Mouse (Mus musculus): ENCODE measurements around the gene Ntrk2. TPM values are rescaled to one million over a fixed set of nuclear protein-coding genes. Genes with fewer than 3 reads are reported as not detected.

The Ntrk2 gene
- total RNA-seq, 2 experiments from 2014 or later: 335 to 354 TPM

DNA sequence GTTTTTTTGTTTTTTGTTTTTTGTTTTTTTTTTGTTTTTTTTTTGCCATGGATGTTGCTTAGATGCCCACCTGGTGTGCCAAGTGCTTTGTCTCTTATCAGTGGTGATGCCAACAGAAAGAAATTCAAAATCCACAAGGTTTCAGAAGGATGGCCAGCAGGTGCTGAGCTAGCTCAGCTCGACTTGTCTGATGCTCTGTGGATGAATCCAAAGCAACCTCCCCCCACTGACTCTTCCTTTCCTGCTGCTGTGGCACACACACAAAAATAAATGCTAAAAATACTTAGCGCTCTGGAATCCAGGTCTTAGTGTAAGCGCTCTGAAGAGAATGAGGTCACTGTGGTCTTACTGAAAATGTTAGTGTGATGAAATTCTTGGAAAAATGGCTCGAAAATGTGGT is 28.4 kb downstream of the Ntrk2 start:
- no peak for DNase-seq (ENCODE audit: low spot score in 2 of 2)
- intact Hi-C loops (cut with DNase I): no loop called here

DNA sequence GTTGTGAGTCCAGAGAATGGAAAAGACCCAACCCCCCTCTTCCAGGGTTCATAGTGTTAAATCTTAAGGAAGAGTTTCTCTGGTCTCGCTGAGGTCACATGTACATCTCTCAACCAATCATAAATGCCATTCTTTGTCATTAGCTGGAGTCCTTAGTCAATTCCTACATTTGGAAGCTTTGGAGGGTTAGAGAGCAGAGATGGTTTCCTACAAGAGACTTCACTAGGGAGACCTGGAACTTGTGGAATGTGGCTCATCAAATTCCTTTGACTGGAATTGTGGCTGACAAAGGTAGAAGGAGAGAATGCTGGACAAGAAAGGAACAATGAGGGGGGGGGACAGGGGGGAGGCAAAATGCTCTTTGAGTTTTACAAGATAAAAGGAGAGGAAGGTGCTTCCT is 30.5 kb downstream of the Ntrk2 start:
- DNase-seq (ENCODE audit: low spot score in 2 of 2): no peak
- intact Hi-C loops (cut with DNase I): no loop called here

DNA sequence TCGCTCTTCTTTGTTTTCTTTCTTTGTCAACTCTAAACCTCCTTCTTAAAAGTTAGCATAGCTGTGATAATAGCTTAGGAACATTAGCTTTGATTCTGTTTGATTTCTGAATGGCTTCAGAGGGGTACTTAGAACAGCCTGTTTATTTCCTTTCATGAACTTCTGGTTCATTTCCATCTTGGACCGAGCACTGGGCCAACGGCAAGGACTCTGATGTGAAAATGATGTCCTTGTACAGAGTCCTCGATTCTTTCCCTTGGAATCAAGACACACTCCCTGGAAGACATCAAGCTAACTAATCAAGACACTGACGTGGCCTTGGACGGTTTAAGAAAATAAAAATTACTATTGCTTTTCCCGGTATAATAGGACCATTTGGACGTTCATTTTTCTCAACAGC is 31.7 kb downstream of the Ntrk2 start:
- intact Hi-C loops (cut with DNase I): no loop called here
- DNase-seq (ENCODE audit: low spot score in 2 of 2): no peak

DNA sequence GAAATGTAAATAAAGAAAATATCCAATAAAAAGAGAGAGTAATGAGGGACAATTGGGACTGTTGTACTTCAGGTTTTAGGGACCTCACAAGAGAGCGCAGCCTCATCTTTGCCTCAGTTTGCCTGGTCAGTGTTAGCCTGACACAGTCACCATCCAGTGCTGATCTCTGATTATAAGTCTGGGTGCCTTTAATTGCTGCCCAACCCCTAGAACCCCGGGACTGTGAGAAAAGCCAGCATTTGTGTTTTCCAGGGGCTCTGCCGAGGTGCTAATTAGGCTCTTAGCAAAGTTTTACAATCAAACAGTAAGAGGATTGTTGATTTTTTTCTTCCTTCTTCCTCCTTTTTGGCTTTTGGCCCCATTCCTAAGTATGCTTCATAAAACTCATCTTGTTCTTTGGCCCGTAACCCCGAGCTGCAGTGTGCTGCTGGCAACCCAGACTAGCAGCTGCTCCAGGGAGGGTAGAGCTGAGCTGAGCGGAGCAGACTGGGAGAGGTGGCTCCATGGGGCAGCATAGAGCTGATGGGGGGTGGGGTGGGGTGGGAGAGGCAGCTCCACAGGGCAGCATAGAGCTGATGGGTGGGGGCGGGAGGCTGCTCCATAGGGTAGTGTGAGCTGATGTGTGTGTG is 34.5 kb downstream of the Ntrk2 start:
- DNase-seq (ENCODE audit: low spot score in 2 of 2): peak in 1 of 2 experiments; percentile 38
- intact Hi-C loops (cut with DNase I): no loop called here

DNA sequence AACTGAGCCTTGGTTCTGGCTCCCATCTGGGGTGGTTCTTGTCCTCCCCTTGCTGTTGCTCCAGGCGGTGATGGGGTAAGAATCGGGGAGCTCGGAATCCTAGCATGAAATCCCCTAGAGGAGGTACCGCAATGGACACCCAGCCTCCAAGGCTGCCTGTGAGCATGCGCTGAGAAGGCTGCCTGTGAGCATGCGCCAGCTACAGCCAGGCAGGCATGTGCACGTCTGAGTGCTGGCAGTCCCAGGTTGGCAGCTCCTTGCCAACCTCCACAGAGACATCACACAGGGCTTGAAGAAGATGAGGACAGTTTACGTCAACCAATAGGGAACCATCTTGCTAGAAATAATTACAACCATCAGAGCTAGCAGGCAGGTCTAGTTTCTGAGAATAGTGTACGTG is 37.5 kb downstream of the Ntrk2 start:
- peak in 1 of 2 experiments; percentile 62 for DNase-seq (ENCODE audit: low spot score in 2 of 2)
- intact Hi-C loops (cut with DNase I): no loop called here

DNA sequence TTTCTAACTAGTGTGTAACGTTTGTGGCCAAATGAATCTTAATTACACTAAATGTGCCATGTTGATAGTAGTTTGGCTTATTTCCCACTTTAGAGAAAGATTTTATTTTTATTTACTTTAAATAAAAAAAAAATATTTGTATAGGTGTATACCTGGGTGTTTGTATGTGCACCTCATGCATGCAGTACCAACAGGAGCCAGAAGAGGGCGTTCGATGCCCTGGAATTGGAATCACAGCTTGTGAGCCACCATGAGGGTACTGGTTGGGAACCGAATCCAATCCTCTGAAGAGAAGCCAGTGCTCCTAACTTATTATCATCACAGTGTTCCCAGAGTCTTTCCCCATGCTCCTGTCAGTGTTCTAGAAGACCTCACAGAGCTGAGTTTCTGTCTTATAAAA is 42.2 kb downstream of the Ntrk2 start:
- no peak for DNase-seq (ENCODE audit: low spot score in 2 of 2)
- intact Hi-C loops (cut with DNase I): no loop called here

DNA sequence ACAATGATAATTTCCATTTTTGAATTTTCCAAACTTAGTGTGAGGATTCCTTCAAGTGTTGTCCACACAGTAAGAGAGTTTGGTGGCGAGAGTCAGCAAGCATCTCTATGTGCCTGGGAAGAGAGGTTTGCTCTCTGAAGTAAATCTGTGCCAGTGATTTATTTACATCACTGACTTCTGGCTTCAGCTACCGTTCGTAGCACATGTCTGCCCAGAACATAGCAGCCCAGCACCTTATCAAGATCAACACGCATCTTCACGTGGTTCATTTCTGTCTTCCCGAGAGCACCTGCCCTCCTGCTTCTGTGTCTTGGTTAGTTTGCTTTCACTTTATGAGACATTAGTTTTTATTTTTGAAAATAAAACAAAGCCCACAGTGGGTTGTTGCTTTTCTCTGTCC is 47.3 kb downstream of the Ntrk2 start:
- intact Hi-C loops (cut with DNase I): no loop called here
- DNase-seq (ENCODE audit: low spot score in 2 of 2): no peak

DNA sequence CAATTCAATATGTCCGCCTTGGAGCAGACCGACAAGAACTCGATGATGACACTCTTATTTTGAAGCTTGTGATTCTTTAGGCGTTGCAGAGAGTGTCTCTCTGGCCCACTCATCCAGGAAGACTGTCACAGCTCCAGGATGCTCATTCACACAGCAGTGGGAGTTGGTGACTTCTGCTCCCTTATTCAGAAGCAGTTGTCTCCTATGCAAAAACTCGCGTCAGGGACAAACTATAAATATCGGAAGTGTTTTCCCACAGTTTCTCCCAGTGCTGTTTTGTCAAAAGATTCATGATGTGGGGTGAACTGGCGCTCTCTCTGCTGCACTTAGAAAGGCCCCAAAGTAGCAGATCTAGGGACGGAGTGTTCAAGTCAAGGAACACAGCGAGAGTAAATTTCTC is 59.9 kb downstream of the Ntrk2 start:
- peak; percentile 64 to 81 for DNase-seq (ENCODE audit: low spot score in 2 of 2)
- intact Hi-C loops (cut with DNase I): no loop called here

DNA sequence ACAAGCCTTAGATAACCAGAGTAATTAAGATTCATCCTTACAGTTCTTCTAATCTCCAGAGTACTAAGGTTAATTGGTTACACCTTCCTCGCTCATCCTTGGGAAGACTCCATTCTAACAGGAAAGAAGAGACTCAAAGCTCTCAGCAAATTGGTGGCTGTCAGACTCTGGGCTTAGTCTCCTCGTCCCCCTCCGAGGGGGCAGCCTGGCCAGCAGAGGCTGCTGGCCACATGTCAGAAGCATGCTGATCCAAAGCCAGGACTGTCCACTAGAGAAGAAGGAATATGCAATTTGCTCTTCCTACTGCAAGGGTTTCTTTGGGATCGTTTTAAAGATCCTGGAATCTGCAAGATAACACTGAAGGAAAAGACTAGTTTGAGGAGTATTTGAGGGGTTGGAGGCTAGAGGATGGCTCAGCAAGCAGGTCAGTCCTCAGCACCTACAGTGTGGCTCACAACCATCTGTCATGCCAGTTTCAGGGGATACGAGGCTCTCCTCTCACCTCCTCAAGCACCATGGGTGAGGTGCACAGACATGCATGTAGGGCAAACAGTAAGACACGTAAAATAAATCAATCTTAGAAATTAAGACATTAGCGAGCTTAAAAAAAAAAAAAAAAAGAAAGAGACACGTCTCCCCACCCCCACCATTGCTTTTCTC is 60.5 kb downstream of the Ntrk2 start:
- intact Hi-C loops (cut with DNase I): no loop called here
- DNase-seq (ENCODE audit: low spot score in 2 of 2): no peak

DNA sequence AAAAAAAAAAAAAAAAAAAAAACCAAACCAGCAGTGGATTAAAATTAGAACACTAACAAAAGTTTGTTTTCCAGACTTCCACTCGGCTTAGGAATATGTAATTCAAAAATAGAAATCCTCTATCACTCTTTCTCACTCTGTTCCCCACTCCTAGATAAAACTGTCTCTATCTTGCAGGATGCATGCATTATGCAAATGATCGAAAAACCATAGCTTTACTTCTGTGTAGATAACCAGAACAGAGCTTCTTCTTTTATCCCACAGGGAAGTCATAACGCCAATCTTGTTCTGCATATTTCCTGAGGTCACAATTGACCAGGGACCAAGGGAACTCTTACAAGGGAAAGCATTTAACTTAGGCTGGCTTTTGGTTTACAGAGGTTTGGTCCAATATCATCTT is 76.1 kb downstream of the Ntrk2 start:
- intact Hi-C loops (cut with DNase I): no loop called here
- DNase-seq (ENCODE audit: low spot score in 2 of 2): no peak

DNA sequence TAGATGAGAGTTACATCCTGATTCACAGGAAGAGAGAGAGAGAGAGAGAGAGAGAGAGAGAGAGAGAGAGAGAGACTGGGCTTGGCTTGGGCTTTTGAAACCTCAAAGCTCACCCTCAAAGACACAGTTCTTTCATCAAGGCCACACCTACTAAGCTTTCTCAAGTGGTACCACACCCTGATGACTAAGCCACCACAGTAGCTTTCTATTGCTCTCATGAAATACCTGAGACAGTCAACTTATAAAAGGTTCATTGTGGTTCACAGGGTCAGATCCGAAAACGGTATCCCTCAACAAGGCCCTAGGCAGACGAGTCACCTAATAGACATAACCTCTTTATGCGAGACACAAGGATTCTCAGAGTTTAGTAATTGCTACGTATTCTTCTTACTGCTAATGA is 76.5 kb downstream of the Ntrk2 start:
- intact Hi-C loops (cut with DNase I): no loop called here
- no peak for DNase-seq (ENCODE audit: low spot score in 2 of 2)

DNA sequence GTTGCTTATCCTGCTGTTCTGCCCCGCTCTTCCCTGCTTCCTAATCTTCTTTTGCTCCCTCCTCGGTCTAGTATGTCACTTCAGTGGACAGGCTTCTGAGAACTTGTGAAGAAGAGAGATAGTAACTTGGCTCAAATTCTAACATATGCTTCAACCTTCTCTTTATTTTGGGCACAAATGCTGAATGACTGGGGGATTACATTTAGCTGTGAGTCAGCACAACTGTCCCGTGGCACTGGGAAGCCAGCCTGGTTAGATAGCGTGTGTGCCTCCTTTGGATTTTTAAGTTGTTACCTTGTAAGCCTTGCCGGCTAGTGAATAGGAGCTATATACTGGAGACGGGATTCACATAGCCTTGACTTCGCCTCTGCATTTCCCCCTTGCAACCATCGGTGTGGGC is 79.7 kb downstream of the Ntrk2 start:
- peak in 1 of 2 experiments; percentile 33 for DNase-seq (ENCODE audit: low spot score in 2 of 2)
- intact Hi-C loops (cut with DNase I): no loop called here

DNA sequence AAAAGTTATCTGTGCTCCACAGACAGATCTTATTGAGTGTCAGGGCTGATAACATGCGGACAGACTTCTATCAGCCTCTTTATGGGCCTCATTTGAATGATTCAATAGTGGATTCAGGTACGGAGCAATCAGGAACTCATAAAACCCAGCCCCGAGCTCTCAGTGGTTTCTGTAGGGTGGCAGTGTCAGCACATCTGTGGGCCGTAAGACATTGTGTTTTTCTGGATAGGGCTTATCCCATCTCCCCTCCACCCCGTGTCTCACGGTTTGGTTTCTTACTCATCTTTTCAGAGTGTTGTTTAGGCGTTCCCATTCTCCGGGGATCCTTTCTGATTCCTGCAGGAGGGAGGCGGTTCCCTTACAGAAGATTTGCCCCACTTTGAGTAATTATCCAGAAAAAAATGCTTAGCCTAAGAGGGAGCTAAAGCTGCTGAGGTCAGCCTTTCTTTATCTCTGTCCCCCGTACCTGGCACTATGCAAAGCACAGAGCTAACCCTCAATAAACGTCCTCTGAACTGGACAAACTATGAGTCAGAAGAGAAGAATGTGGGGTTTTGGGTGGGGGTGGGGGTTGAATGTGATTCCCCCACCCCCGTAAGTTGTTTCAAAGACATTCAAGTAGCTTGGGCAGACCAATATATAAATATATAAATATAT is 90.0 kb downstream of the Ntrk2 start:
- intact Hi-C loops (cut with DNase I): no loop called here
- no peak for DNase-seq (ENCODE audit: low spot score in 2 of 2)

DNA sequence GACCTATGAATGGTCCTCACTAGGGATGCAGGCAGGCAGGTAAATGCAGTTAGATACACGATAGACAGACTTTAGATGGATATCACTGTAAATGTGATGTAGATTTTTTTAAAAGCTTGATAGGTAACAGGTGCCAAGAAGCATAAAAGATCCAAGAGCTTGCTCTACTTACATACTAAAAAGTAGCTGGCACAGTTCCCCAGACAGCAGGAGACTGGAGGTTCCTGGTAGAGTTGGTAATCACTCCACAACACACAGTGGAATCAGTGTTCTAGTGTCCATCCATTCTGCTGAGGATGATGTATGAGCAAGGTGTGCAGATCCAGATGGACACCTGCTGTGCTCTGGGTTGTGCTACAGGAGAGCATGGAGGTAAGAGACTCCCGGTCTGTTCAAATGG is 93.0 kb downstream of the Ntrk2 start:
- no peak for DNase-seq (ENCODE audit: low spot score in 2 of 2)
- intact Hi-C loops (cut with DNase I): no loop called here

DNA sequence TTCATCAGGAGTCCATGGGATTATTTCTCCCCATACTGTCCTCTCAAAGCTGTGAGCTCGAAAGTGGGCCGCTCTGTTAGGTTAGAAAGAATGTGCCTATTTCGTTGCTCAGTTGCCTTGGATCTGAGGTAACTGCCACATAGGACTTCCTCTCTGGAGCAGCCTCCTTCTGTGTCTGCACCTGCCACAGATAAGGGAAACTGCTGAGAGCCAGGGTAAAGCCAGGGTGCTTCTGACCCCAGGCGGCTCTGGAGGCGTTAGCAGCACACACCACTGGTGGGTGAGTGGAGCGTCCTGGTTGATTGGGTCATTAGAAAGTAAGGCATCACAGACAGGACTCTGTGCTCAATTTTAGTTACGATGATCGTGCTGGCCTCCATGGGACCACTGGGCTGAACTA is 95.9 kb downstream of the Ntrk2 start:
- DNase-seq (ENCODE audit: low spot score in 2 of 2): no peak
- intact Hi-C loops (cut with DNase I): no loop called here

DNA sequence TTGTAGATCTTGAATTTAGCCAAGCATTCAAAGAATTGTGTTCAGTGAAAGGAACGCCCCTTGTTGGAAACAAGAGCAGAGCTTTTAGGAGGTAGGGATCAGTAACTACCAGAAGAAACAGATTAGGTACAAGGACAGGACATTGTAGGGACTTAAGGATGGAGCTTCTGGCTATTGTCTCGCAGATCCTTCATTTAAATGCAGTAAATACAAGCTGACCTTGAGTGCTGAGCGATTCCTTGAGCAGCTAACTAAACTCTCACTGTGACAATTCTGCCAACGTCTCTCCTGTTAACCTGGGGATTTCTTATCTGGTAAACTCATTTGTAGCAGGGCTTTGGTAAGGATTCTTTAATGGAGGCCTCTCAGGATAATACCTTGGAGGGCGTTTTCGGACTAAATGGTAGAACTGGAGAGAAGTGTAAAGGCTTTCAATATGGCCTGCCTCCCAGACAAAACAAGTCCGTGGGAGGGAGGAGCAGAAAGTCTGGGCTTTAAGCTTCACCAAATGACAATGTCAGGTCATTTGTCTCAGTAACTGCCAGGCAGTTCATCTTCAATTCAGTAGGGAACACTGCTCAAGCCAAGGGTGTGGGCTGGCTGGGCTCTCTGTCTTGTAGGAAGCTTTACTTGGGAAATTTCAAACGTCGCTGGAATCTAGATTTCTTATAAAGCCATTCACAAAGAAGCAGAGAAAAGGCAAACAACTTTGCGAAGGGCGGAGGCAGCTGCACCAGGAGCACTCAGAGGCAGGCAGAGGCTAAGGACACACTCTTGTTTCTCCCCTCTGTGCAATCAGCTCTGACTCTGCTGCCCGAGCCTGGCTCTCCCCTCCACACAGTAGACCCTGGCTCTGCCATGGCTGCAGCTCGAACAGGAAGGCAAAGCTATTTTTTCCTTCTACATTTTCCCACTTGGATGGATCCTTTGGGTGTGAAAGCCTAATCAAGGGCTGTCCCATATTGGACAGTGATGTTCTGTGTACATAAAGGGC is 98.7 kb downstream of the Ntrk2 start:
- intact Hi-C loops (cut with DNase I): no loop called here
- no peak for DNase-seq (ENCODE audit: low spot score in 2 of 2)

DNA sequence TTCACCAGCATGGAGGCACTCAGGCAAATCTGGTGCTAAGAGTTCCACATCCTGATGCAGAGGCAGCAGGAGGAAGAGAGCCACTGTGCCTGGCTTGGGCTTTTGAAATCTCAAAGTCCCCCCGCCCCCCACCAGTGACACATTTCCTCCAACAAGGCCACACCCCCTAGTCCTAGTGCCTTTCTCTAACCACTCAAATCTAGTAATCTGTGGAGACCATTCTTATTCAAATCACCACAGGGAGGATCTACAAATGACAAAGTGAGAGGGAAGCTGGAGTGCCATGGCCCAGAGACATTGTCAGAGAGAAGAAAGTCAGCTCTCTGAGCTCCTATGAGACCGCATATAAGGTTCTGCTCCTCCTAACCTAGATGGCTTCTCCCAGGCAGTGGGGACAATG is 105.6 kb downstream of the Ntrk2 start:
- intact Hi-C loops (cut with DNase I): no loop called here
- DNase-seq (ENCODE audit: low spot score in 2 of 2): no peak

DNA sequence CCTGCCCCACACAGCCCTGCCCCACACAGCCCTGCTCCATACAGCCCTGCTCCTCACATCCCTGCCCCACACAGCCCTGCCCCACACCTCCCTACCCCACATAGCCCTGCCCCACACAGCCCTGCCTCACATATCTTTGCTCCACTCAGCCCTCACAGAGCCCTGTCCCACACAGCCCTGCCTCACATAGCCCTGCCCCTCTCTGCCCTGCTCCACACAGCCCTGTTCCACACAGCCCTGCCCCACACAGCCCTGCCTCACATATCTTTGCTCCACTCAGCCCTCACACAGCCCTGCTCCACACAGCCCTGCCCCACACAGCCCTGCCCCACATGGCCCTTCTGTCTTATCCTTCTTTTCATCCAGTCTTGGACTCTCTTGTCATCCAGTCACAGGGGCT is 106.2 kb downstream of the Ntrk2 start:
- DNase-seq (ENCODE audit: low spot score in 2 of 2): no peak
- intact Hi-C loops (cut with DNase I): no loop called here

DNA sequence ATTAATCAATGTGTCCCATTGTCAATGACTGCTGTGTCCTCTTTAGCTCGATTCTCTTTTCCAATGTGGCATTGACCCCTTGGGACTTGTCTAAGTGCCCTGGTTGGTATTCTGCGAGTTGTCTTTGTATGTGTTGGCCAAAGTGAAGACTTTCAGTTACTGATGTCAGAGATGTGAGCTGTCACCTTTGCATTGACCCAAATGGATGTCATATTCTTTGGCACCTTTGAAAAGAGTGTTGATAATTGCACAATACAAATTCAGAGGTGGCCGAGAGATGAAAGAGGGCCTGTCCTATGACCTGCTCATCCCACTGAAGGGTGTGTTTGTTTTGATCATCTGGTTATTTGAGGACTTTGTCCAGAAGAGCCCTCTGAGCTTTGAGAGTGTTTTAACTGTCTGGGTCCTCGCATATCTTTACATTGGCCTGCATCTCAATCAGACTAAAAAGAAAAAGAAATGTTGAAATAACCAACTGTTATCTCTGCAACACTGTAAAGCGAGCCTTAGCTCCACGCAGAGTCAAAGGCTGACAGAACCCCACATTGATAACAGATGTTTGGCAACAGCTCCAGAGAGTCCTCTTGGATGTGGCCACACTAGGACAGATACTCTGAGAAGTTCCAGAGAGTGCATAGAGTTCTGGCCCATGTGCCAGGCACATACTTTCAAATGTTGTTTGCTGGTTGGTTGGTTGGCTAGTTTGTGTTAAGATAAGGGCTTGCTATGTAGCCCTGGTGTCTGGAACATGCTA is 107.9 kb downstream of the Ntrk2 start:
- DNase-seq (ENCODE audit: low spot score in 2 of 2): no peak
- intact Hi-C loops (cut with DNase I): no loop called here
